Mouse (Mus musculus): ENCODE data around the gene Actr3. TPM values are rescaled to one million over a fixed set of nuclear protein-coding genes. Genes with fewer than 3 reads are reported as not detected.

Gene Actr3
- polyA plus RNA-seq, 1 experiment from 2014 or later: 223 TPM

Other genes with a start within 250 kb of the Actr3 start
- gene Slc35f5, start 124.9 kb upstream of the Actr3 start, polyA plus RNA-seq (2016; fragmentation: Nextera tagmentation; extraction: Ambion mirVana): 18.1 and 20.4 TPM in 2 replicates
- gene Gpr39, start 241.3 kb upstream of the Actr3 start, polyA plus RNA-seq (2016; fragmentation: Nextera tagmentation; extraction: Ambion mirVana): not detected in 2 replicates

All from forebrain, embryonic 10.5 days (tissue).